In the genomic region with DNA sequence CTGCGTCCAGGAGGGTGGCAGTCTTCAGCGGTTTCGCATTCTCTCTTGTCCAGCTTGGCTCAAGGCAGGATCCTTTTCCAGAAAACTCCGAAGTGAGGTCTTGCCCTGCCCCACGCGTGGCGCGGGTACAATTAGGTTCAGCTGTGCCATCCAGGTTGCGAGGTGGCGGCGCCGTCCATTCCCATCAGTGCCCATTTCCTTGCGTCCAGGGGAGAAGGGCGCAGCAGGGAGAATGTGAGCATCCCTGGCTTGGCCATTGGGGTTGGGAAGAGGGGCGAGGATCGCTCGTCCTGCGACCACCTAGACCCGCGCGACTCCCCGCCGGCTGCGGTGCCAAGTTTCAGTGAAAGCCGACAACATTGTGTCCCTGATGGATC, we compare ENCODE assay signal across 8 mouse cellular contexts. TPM values are rescaled to one million over a fixed set of nuclear protein-coding genes. Genes with fewer than 3 reads are reported as not detected.
DNase-seq lines count a peak whose midpoint lies in the region; ATAC-seq and TF ChIP-seq lines count a peak whose summit lies in the region.

No protein-coding gene starts in this region.

- DNase-seq in heart, adult 8-10 months (ENCODE audit: low spot score): no peak
- DNase-seq in layer of hippocampus, adult 9-10 months (ENCODE audit: low spot score): no peak
- no peak for DNase-seq in adrenal gland, adult 2 months
- DNase-seq in yolk sac, embryonic 10.5 days (ENCODE audit: low spot score): no peak

- no peak for TF ChIP-seq POLR2A in cortical plate, adult 2 months (IDR thresholded peaks at IDR 0.05; ENCODE audit: extremely low read depth, insufficient read depth, low read length)

- H3K4me2 ChIP-seq in heart, embryonic 16.5 days (ENCODE audit: low read depth, low read length): peak overlapping the region; percentile 86
- peak overlapping the region; percentile 89 for H3K4me2 ChIP-seq in hindbrain, embryonic 15.5 days
- peak overlapping the region; percentile 78 for H3K4me2 ChIP-seq in midbrain, embryonic 15.5 days

- no peaks in the 10 kb centered on the region for H3K36me3 ChIP-seq in heart, embryonic 16.5 days (ENCODE audit: control insufficient read depth, insufficient read depth)
- no peaks in the 10 kb centered on the region for H3K36me3 ChIP-seq in hindbrain, embryonic 15.5 days
- no peaks in the 10 kb centered on the region for H3K36me3 ChIP-seq in midbrain, embryonic 15.5 days (replicated peaks)

- H3K4me3 ChIP-seq in heart, embryonic 16.5 days (ENCODE audit: low read length): peak overlapping the region; percentile 80
- H3K4me3 ChIP-seq in cortical plate, adult 2 months (ENCODE audit: insufficient read depth, low read length): peak overlapping the region; percentile 27
- H3K4me3 ChIP-seq in hindbrain, embryonic 15.5 days: peak overlapping the region; percentile 50
- peak overlapping the region; percentile 44 for H3K4me3 ChIP-seq in midbrain, embryonic 15.5 days

- H3K27me3 ChIP-seq in heart, embryonic 16.5 days (ENCODE audit: control insufficient read depth, insufficient read depth, low read length): no peaks in the 10 kb centered on the region; the same call in 1 of the 2 replicates
- peaks cover 25% of the 10 kb centered on the region for H3K27me3 ChIP-seq in hindbrain, embryonic 15.5 days
- H3K27me3 ChIP-seq in midbrain, embryonic 15.5 days (replicated peaks): peaks cover 36% of the 10 kb centered on the region

- no peak for TF ChIP-seq CTCF in cortical plate, adult 2 months (IDR thresholded peaks at IDR 0.05; ENCODE audit: extremely low read depth, insufficient read depth, low read length)

- 0 out of 2 replicates have a peak, but pooled peaks cover 6% of the 10 kb centered on the region for H3K4me1 ChIP-seq in heart, embryonic 16.5 days (ENCODE audit: control insufficient read depth, insufficient read depth, low read length)
- H3K4me1 ChIP-seq in cortical plate, adult 2 months (ENCODE audit: control insufficient read depth, insufficient read depth, low read length): 0 out of 2 replicates have a peak, but pooled peaks cover 1% of the 10 kb centered on the region
- H3K4me1 ChIP-seq in hindbrain, embryonic 15.5 days (replicated peaks): peaks cover 26% of the 10 kb centered on the region
- H3K4me1 ChIP-seq in midbrain, embryonic 15.5 days: peaks cover 17% of the 10 kb centered on the region

- peak overlapping the region; percentile 81 for H3K9ac ChIP-seq in heart, embryonic 16.5 days (ENCODE audit: low read length)
- H3K9ac ChIP-seq in hindbrain, embryonic 15.5 days: peak overlapping the region; percentile 42
- peak overlapping the region; percentile 31; the same call in 1 of the 2 replicates for H3K9ac ChIP-seq in midbrain, embryonic 15.5 days

- no peaks in the 10 kb centered on the region for H3K9me3 ChIP-seq in heart, embryonic 16.5 days (replicated peaks; ENCODE audit: control insufficient read depth, low read length)
- H3K9me3 ChIP-seq in hindbrain, embryonic 15.5 days: no peaks in the 10 kb centered on the region
- H3K9me3 ChIP-seq in midbrain, embryonic 15.5 days: no peaks in the 10 kb centered on the region

- no peak for ATAC-seq in heart, embryonic 16.5 days (replicated peaks; ENCODE audit: extremely low read depth, insufficient read depth, low FRiP score)
- peak; percentile 42; the same call in 1 of the 2 replicates for ATAC-seq in hindbrain, embryonic 15.5 days (ENCODE audit: low FRiP score, low read depth)
- peak; percentile 17; the same call in 1 of the 2 replicates for ATAC-seq in midbrain, embryonic 15.5 days (replicated peaks)

- under 1% methylated on average over 25 of the region's 25 CpGs for WGBS in heart, embryonic 16.5 days
- WGBS in hindbrain, embryonic 15.5 days: under 1% methylated on average over 25 of the region's 25 CpGs
- under 1% methylated on average over 25 of the region's 25 CpGs for WGBS in midbrain, embryonic 15.5 days

- no peak overlapping the region for H3K27ac ChIP-seq in heart, embryonic 16.5 days (ENCODE audit: low read length)
- no peak overlapping the region for H3K27ac ChIP-seq in cortical plate, adult 2 months (ENCODE audit: insufficient read depth, low read length)
- H3K27ac ChIP-seq in hindbrain, embryonic 15.5 days (replicated peaks): 0 out of 2 replicates have a peak overlapping the region, but pooled peaks have one; percentile 42
- no peak overlapping the region for H3K27ac ChIP-seq in midbrain, embryonic 15.5 days

RNA-seq across cellular contexts. Expression of gene Tiam2, which starts 0.5 kb away (rescaled TPM):
- polyA plus RNA-seq in heart, embryonic 16.5 days (2015; fragmentation: Nextera tagmentation; extraction: Ambion mirVana): 3.5 and 3.9 TPM in 2 replicates
- 1 to 10 TPM; 2.0 to 4.9 (median 2.5) TPM for total RNA-seq in heart, adult 8-10 months (2022)
- polyA plus RNA-seq in cortical plate, adult 2 months (2012; rRNA removed): 65.3 and 75.3 TPM in 2 replicates
- polyA plus RNA-seq in hindbrain, embryonic 15.5 days (2015; fragmentation: Nextera tagmentation; extraction: Ambion mirVana): 3.9 and 7.3 TPM in 2 replicates
- 4.1 and 5.2 TPM in 2 replicates for polyA plus RNA-seq in midbrain, embryonic 15.5 days (2015; fragmentation: Nextera tagmentation; extraction: Ambion mirVana)
- 10 to 100 TPM; 22.3 to 29.4 TPM for total RNA-seq in adrenal gland, adult 2 months (2021)
- polyA plus RNA-seq in adrenal gland, adult 2 months (2012; rRNA removed): 5.3 and 6.5 TPM in 2 replicates

Comparison
In these comparisons a context has a peak if more than half of its experiments do, and no peak if none do; other contexts are left out.
1. H3K4me3 ChIP-seq: peak in every context shown above with its lines; median percentile 80 in heart, embryonic 16.5 days; 50 in hindbrain, embryonic 15.5 days; 44 in midbrain, embryonic 15.5 days; 27 in cortical plate, adult 2 months.
2. H3K9ac ChIP-seq: peak in every context shown above with its lines; median percentile 81 in heart, embryonic 16.5 days; 42 in hindbrain, embryonic 15.5 days; 31 in midbrain, embryonic 15.5 days.